Mouse (Mus musculus): ENCODE data around the gene Atp8b3.

DNA sequence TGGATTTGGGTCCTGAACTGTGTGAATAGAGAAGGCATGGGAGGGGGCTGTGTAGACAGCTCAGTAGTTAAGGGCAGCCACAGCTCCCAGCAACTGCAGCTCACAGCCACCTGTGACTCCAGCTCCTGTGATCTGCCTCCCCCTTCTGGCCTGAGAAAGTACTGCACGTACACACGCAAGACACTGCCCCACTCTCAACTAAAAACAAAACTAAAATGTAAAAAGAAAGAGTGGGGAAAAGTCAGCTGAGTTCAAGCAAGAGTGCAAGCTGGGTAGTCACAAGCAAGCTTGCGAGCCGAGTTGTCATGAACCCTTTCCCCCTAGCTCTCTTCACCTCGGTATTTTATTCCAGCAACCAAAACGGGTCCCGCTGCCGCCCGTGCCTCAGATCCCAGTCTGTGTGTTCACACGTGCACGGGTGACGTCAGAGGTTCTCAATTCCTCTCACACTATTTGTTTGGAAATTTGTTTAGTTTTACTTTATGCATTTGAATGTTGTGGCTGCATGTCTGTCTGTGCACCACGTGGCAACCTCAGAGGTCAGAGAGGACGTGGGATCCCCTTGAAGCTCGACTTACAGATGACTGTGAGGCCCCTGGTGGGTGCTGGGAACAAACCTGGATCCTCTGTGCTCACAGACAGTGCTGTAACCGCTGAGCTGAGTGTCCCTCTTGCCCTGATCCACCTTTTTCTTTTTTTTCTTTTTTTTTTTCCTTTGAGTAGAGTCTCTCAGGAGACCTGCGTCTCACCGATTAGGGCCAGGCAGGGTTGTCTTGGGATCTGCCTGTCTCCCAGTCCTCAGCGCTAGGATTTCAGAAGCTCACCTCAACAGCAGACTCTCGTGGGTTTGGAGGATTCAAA lies 29.3 kb downstream of the Atp8b3 start:
- TF ChIP-seq CTCF (IDR thresholded peaks at IDR 0.05; ENCODE audit: extremely low read depth, insufficient read depth, low read length): peak; percentile 93
- no peak for TF ChIP-seq POLR2A (IDR thresholded peaks at IDR 0.05; ENCODE audit: extremely low read depth, insufficient read depth, low read length)
